Mouse (Mus musculus) hindbrain, postnatal 0 days (tissue): ENCODE measurements at regions not wholly inside any gene's neighbourhood (a gene's known extent, or its start where the extent isn't known, plus 50 kb on each side); places are given as distances from the start of the nearest gene placed in this dataset.
A peak's percentile ranks its signal among the peaks of the same experiment; 100 is the strongest.

Source experiments
- ATAC-seq: fragments of 200-750 bp; cut with Nextera tagmentation; 2 replicates; pipeline ENCODE4 v1.8.0; 2017; ENCODE audit warnings: mild to moderate bottlenecking, moderate TSS enrichment, moderate library complexity
- DNase-seq: peaks from one replicate; pipeline ENCODE4 v3.0.0-alpha.2; 2015; ENCODE audit warnings: low spot score
- H3K27ac ChIP-seq: fragments of 300-500 bp; sonication (generic); 2 replicates; pipeline ENCODE4 v1.5.1; 2014; ENCODE audit warnings: mild to moderate bottlenecking
- H3K27me3 ChIP-seq: fragments of 300-500 bp; sonication (generic); 2 replicates; pipeline ENCODE4 v1.6.1; 2014; ENCODE audit warnings: low read length, mixed read lengths; ENCODE audit not compliant: insufficient read depth
- H3K36me3 ChIP-seq: fragments of 300-500 bp; sonication (generic); 2 replicates; pipeline ENCODE4 v1.6.1; 2014; ENCODE audit warnings: low read length, mixed read lengths; ENCODE audit not compliant: insufficient read depth
- H3K4me1 ChIP-seq: fragments of 300-500 bp; sonication (generic); 2 replicates; pipeline ENCODE4 v1.6.1; 2014; ENCODE audit warnings: antibody characterized with exemption, low read length, mixed read lengths; ENCODE audit not compliant: insufficient read depth
- H3K4me2 ChIP-seq: fragments of 300-500 bp; sonication (generic); 2 replicates; pipeline ENCODE4 v1.6.1; 2014; ENCODE audit warnings: low read depth, mild to moderate bottlenecking, low read length, moderate library complexity, mixed read lengths
- H3K4me3 ChIP-seq: fragments of 300-500 bp; sonication (generic); 2 replicates; pipeline ENCODE4 v1.5.1; 2014; ENCODE audit warnings: low read length
- H3K9ac ChIP-seq: fragments of 300-500 bp; sonication (generic); replicated peaks from 2 replicates; pipeline ENCODE4 v1.6.1; 2014; ENCODE audit warnings: mild to moderate bottlenecking, low read length, moderate library complexity, mixed read lengths
- H3K9me3 ChIP-seq: fragments of 300-500 bp; sonication (generic); 2 replicates; pipeline ENCODE4 v1.6.1; 2016; ENCODE audit warnings: low read length, mixed read lengths
- CTCF ChIP-seq: IDR thresholded peaks from 2 replicates; pipeline ENCODE4 v1.5.1; 2016; ENCODE audit warnings: antibody characterized with exemption, control low read depth, low read depth
- WGBS: fragments of 180-500 bp; shearing (Covaris S2); extraction: QIAGEN DNeasy Blood & Tissue Kit; methylation state at CpG from one replicate; pipeline ENCODE4 v1.1.7; 2014; 5-methylcytosine and 5-hydroxymethylcytosine counted together

DNA sequence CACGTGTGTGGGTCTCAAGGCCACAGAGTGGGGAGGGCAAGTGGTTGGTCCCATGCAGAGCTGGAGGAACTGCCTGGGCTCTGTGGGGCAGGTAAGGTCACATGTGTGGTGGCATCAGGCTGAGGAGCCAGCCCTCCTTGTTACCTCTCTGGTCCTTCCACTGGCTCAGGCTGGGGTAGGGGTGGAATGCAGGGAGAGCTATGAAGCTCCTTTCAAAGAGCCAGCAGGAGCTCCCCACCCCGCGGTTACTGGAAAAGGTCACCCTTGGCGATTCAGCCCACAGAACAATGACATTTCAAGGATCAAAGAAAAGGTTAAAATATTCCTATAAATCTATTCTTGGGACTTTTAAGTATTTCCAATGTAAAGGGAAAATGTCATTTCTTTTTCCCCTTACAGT lies 74.4 kb downstream of the Chst1 start:
- ATAC-seq (no peak), DNase-seq (no peak)
- TF ChIP-seq CTCF, result no peak
- Histone ChIP-seq H3K4me2 (no peak overlapping the region), H3K4me1 (peaks cover 5% of the 10 kb centered on the region; the same call in 1 of the 2 replicates), H3K27me3 (no peaks in the 10 kb centered on the region), H3K4me3 (no peak overlapping the region), H3K9me3 (no peaks in the 10 kb centered on the region), H3K27ac (no peak overlapping the region), H3K36me3 (no peaks in the 10 kb centered on the region), H3K9ac (no peak overlapping the region)
- 15% methylated on average over 4 of the region's 4 CpGs for WGBS

DNA sequence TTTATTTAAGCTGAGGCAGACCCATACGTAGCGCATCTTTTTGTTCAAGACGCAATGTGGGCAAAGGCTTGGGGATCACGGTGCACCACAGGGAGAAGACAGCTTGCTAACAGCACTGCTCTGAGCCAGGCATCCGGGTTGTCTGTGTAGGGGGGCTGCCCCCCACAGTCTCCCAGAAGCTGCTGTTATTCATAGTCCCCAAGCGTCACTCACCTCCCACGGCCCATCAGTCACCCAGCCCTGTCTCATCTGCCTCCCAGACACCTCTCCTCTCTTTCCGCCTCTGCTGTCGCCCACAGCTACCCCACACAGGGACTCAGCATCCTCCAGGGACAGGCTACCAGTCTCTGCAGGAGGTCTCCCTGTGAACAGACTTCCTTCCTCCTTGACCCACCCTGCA lies 75.7 kb downstream of the Chst1 start:
- DNase-seq (no peak), ATAC-seq (no peak)
- H3K27ac ChIP-seq, result no peak overlapping the region
- no peak overlapping the region for H3K9ac ChIP-seq
- no peak overlapping the region for H3K4me3 ChIP-seq
- whole genome bisulfite sequencing, result 50% methylated on average over 9 of the region's 9 CpGs
- H3K9me3 ChIP-seq, result no peaks in the 10 kb centered on the region
- H3K27me3 ChIP-seq, result no peaks in the 10 kb centered on the region
- H3K4me1 ChIP-seq, result peaks cover 5% of the 10 kb centered on the region; the same call in 1 of the 2 replicates
- H3K4me2 ChIP-seq, result no peak overlapping the region
- no peaks in the 10 kb centered on the region for H3K36me3 ChIP-seq
- TF ChIP-seq CTCF, result no peak

DNA sequence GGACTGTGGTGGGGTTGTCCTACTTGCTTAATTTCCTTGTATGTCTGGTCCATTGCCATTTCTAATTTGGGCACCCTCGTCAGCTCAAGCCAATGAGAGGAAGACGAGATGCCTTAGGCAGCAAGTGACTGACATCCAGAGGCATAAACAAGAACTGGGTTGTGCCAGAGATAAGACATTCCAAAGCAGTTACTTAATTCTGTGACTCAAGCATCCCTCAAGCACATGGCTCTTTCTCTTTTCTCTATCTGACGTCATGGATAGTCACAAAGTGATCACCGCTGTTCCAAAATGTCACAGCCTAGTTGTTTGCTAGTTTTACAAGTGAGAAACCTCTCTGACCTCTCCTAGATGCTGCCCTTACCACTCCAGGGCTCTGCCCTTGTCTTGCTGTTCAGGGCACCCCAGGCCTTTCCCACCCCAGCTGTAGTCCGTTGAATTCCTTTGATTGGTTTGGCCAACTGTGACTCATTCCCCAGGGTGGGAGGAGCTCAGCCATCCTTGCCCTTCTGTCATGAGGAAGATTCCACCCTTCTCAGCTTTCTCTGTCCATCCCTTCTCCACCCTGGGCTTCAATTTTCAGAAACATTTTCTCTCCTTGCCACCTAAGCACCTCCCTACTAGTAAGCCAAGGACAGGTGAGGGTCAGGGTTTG lies 78.9 kb downstream of the Chst1 start:
- H3K4me1 ChIP-seq, result no peaks in the 10 kb centered on the region
- no peak overlapping the region for H3K4me2 ChIP-seq
- H3K9ac ChIP-seq, result no peak overlapping the region
- H3K9me3 ChIP-seq, result no peaks in the 10 kb centered on the region
- H3K27me3 ChIP-seq, result no peaks in the 10 kb centered on the region
- DNase-seq, result no peak
- no peak overlapping the region for H3K4me3 ChIP-seq
- ATAC-seq, result no peak
- H3K36me3 ChIP-seq, result no peaks in the 10 kb centered on the region
- WGBS, result 77% methylated on average over 5 of the region's 5 CpGs
- no peak overlapping the region for H3K27ac ChIP-seq
- TF ChIP-seq CTCF, result no peak

DNA sequence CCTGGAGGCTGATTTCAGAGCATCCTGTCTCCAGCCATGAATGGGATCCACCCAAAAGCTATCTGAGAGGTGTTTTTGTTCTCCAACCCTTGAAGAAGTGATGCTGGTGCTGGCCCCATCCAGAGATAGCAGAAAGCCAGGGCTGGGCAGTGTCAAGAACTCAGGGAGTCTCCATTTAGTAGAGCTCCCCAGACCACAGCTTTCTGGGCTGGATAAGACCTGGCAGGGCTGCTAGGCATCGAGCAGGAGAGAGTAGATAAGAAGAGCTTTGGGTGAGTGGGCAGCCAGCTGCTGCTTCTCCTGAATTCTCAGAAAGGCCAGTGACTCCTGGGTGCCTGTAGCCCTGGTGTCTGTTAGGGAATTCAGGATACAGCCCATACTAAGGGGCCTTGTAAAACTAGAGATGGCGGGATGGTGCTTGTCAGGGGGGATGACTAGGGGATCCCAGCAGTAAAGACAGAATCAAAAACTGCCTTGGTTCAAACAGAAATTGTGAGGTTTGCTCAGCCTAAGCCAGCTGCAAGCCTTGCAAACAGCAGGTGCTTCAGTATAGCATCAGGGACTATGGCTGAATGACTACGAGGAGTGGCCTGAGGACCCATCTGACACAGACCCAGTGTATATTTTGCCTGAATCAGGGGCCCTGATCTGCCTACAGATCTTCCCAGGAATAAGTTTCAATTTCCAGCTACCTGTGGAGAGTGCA lies 79.6 kb downstream of the Chst1 start:
- Histone ChIP-seq H3K4me1 (no peaks in the 10 kb centered on the region), H3K27me3 (no peaks in the 10 kb centered on the region), H3K36me3 (no peaks in the 10 kb centered on the region), H3K27ac (no peak overlapping the region), H3K9me3 (no peaks in the 10 kb centered on the region), H3K4me2 (no peak overlapping the region), H3K4me3 (no peak overlapping the region), H3K9ac (no peak overlapping the region)
- TF ChIP-seq CTCF, result no peak
- ATAC-seq (no peak), DNase-seq (no peak)
- 82% methylated on average over 3 of the region's 3 CpGs for WGBS

DNA sequence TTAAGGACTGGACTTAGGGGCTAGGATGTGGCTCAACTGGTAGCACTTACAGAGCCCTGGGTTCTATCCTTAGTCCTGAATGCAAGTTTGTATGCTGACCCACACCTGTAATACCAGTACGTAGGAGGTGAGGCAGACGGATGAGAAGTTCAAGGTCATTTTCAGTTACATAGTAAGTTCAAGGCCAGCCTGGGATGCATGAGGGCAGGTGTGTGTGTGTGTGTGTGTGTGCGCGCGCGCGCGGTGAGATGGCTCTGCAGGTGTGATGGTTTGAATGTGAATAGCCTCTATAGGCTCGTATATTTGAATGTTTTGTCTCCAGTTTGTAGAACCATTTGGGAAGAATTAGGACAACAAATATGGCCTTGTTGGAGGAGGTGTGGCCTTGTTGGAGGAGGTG lies 82.7 kb downstream of the Chst1 start:
- Histone ChIP-seq H3K9me3 (no peaks in the 10 kb centered on the region), H3K27ac (no peak overlapping the region), H3K4me3 (no peak overlapping the region), H3K4me2 (no peak overlapping the region), H3K4me1 (no peaks in the 10 kb centered on the region), H3K27me3 (no peaks in the 10 kb centered on the region), H3K36me3 (no peaks in the 10 kb centered on the region), H3K9ac (no peak overlapping the region)
- ATAC-seq, result no peak
- DNase-seq, result no peak
- TF ChIP-seq CTCF, result no peak
- 97% methylated on average over 9 of the region's 9 CpGs for WGBS

DNA sequence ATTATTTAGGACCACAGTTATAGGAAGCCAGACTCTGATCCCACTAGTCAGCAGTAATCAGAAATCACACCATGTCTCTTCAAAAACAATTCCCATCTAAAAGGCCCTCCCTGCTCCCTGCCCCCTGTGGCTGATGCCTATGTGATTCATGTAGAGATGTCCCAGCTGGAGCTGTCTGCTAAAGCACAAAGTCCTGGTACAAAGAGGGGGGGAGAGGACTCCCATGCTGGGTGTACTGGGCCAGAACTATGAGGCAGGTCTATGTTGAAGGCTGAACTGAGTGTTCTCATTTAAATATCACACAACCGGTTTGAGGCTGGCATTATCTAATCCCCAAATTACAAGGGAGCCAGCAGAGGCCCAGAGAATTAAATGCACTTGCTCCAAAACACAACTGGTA lies 88.2 kb downstream of the Chst1 start:
- H3K27ac ChIP-seq, result no peak overlapping the region
- no peak for DNase-seq
- H3K27me3 ChIP-seq, result no peaks in the 10 kb centered on the region
- no peak overlapping the region for H3K4me3 ChIP-seq
- WGBS, result 10% methylated on average over 1 of the region's 1 CpGs
- no peak overlapping the region for H3K4me2 ChIP-seq
- H3K4me1 ChIP-seq, result peaks cover 5% of the 10 kb centered on the region; the same call in 1 of the 2 replicates
- TF ChIP-seq CTCF, result no peak
- no peak overlapping the region for H3K9ac ChIP-seq
- no peak for ATAC-seq
- no peaks in the 10 kb centered on the region for H3K9me3 ChIP-seq
- no peaks in the 10 kb centered on the region for H3K36me3 ChIP-seq

DNA sequence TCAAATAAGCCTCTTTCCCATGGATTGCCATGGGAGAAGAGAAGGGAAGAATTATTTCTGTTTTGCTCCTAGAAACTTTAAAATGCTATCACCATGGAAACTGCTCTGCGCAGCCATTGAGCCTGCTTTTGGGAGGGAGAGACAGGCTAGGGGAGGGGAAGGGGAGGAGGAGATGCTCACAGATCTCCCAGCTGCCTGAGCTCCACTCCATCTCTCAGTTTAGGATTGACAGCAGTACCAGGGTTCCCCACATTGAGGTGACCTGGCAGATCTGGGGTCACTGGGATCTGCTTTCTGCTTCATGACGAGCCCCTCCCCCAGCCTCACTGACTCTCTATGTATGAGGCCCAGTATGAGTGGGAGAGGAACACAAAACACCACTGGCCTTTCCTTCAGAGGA lies 89.7 kb downstream of the Chst1 start:
- TF ChIP-seq CTCF, result no peak
- H3K27me3 ChIP-seq, result no peaks in the 10 kb centered on the region
- H3K4me3 ChIP-seq, result no peak overlapping the region
- ATAC-seq (peak; percentile 80), DNase-seq (peak; percentile 72)
- no peaks in the 10 kb centered on the region for H3K36me3 ChIP-seq
- H3K9ac ChIP-seq, result no peak overlapping the region
- WGBS, result 10% methylated on average over 2 of the region's 2 CpGs
- H3K4me1 ChIP-seq, result peaks cover 5% of the 10 kb centered on the region; the same call in 1 of the 2 replicates
- no peak overlapping the region for H3K4me2 ChIP-seq
- H3K27ac ChIP-seq, result peak overlapping the region; percentile 48; the same call in 1 of the 2 replicates
- H3K9me3 ChIP-seq, result no peaks in the 10 kb centered on the region
